Mouse (Mus musculus): Measurements from ENCODE around the gene Mylk. TPM values are rescaled to one million over a fixed set of nuclear protein-coding genes. Genes with fewer than 3 reads are reported as not detected.

Mylk gene
- polyA plus RNA-seq, 1 experiment from 2014 or later, result 144 TPM

GRCm38 (mm10) chr16:35008447-35008846, 263.4 kb downstream of the Mylk start:
- peak; percentile 56; the same call in 1 of the 2 replicates for ATAC-seq (ENCODE audit: low read depth)
- no peaks in the 10 kb centered on the region for H3K9me3 ChIP-seq (ENCODE audit: control insufficient read depth, low read length)
- no peak overlapping the region for H3K4me3 ChIP-seq (ENCODE audit: low read length)
- H3K27ac ChIP-seq (ENCODE audit: low read length), result no peak overlapping the region
- no peaks in the 10 kb centered on the region for H3K36me3 ChIP-seq (ENCODE audit: control insufficient read depth, insufficient read depth, low read length)
- H3K4me1 ChIP-seq (replicated peaks; ENCODE audit: control insufficient read depth, insufficient read depth, low read length), result no peaks in the 10 kb centered on the region; the same call in 1 of the 2 replicates
- no peak overlapping the region for H3K4me2 ChIP-seq (ENCODE audit: low read depth, low read length)
- H3K9ac ChIP-seq (ENCODE audit: low read length), result no peak overlapping the region
- H3K27me3 ChIP-seq (ENCODE audit: control insufficient read depth, insufficient read depth, low read depth, low read length), result no peaks in the 10 kb centered on the region

GRCm38 (mm10) chr16:35013501-35013900, 268.5 kb downstream of the Mylk start:
- no peaks in the 10 kb centered on the region; the same call in 1 of the 2 replicates for H3K4me1 ChIP-seq (replicated peaks; ENCODE audit: control insufficient read depth, insufficient read depth, low read length)
- no peaks in the 10 kb centered on the region for H3K36me3 ChIP-seq (ENCODE audit: control insufficient read depth, insufficient read depth, low read length)
- H3K4me2 ChIP-seq (ENCODE audit: low read depth, low read length), result no peak overlapping the region
- H3K27ac ChIP-seq (ENCODE audit: low read length), result no peak overlapping the region
- ATAC-seq (ENCODE audit: low read depth), result no peak
- no peak overlapping the region for H3K4me3 ChIP-seq (ENCODE audit: low read length)
- H3K27me3 ChIP-seq (ENCODE audit: control insufficient read depth, insufficient read depth, low read depth, low read length), result peaks cover 2% of the 10 kb centered on the region; the same call in 1 of the 2 replicates
- 88% methylated on average over 2 of the region's 2 CpGs for WGBS
- H3K9me3 ChIP-seq (ENCODE audit: control insufficient read depth, low read length), result no peaks in the 10 kb centered on the region
- no peak overlapping the region for H3K9ac ChIP-seq (ENCODE audit: low read length)

GRCm38 (mm10) chr16:35016491-35016890, 271.5 kb downstream of the Mylk start:
- WGBS, result 59% methylated on average over 3 of the region's 3 CpGs
- no peaks in the 10 kb centered on the region for H3K4me1 ChIP-seq (replicated peaks; ENCODE audit: control insufficient read depth, insufficient read depth, low read length)
- no peaks in the 10 kb centered on the region for H3K36me3 ChIP-seq (ENCODE audit: control insufficient read depth, insufficient read depth, low read length)
- peaks cover 13% of the 10 kb centered on the region for H3K27me3 ChIP-seq (ENCODE audit: control insufficient read depth, insufficient read depth, low read depth, low read length)
- no peaks in the 10 kb centered on the region for H3K9me3 ChIP-seq (ENCODE audit: control insufficient read depth, low read length)
- H3K27ac ChIP-seq (ENCODE audit: low read length), result no peak overlapping the region
- H3K4me2 ChIP-seq (ENCODE audit: low read depth, low read length), result no peak overlapping the region
- H3K9ac ChIP-seq (ENCODE audit: low read length), result no peak overlapping the region
- ATAC-seq (ENCODE audit: low read depth), result no peak
- H3K4me3 ChIP-seq (ENCODE audit: low read length), result no peak overlapping the region

GRCm38 (mm10) chr16:35018470-35018974, 273.5 kb downstream of the Mylk start:
- Histone ChIP-seq H3K4me1 (replicated peaks; ENCODE audit: control insufficient read depth, insufficient read depth, low read length) (peaks cover 2% of the 10 kb centered on the region; the same call in 1 of the 2 replicates), H3K36me3 (ENCODE audit: control insufficient read depth, insufficient read depth, low read length) (no peaks in the 10 kb centered on the region), H3K27me3 (ENCODE audit: control insufficient read depth, insufficient read depth, low read depth, low read length) (peaks cover 13% of the 10 kb centered on the region), H3K4me3 (ENCODE audit: low read length) (no peak overlapping the region), H3K9ac (ENCODE audit: low read length) (no peak overlapping the region), H3K9me3 (ENCODE audit: control insufficient read depth, low read length) (no peaks in the 10 kb centered on the region), H3K4me2 (ENCODE audit: low read depth, low read length) (no peak overlapping the region), H3K27ac (ENCODE audit: low read length) (no peak overlapping the region)
- 80% methylated on average over 1 of the region's 1 CpGs for WGBS
- ATAC-seq (ENCODE audit: low read depth), result no peak

- peak overlapping the region; percentile 81 for H3K4me2 ChIP-seq (ENCODE audit: low read depth, low read length)
- peaks cover 13% of the 10 kb centered on the region for H3K27me3 ChIP-seq (ENCODE audit: control insufficient read depth, insufficient read depth, low read depth, low read length)
- H3K27ac ChIP-seq (ENCODE audit: low read length), result no peak overlapping the region
- WGBS, result 49% methylated on average over 5 of the region's 5 CpGs
- no peaks in the 10 kb centered on the region for H3K9me3 ChIP-seq (ENCODE audit: control insufficient read depth, low read length)
- no peaks in the 10 kb centered on the region for H3K36me3 ChIP-seq (ENCODE audit: control insufficient read depth, insufficient read depth, low read length)
- H3K4me3 ChIP-seq (ENCODE audit: low read length), result peak overlapping the region; percentile 95
- ATAC-seq (ENCODE audit: low read depth), result peak; percentile 32; the same call in 1 of the 2 replicates
- no peak overlapping the region for H3K9ac ChIP-seq (ENCODE audit: low read length)
- peaks cover 2% of the 10 kb centered on the region; the same call in 1 of the 2 replicates for H3K4me1 ChIP-seq (replicated peaks; ENCODE audit: control insufficient read depth, insufficient read depth, low read length)
Measured at GRCm38 (mm10) chr16:35021903-35022241, 276.9 kb downstream of the Mylk start.

GRCm38 (mm10) chr16:35022242-35023137, 277.5 kb downstream of the Mylk start, which contains the start of gene Hacd2:
Hacd2 (plus strand) TSS chr16:35022428.
- under 1% methylated on average over 76 of the region's 97 CpGs for WGBS

GRCm38 (mm10) chr16:35023138-35023735, 278.2 kb downstream of the Mylk start:
- WGBS, result 7% methylated on average over 8 of the region's 8 CpGs
- Histone ChIP-seq H3K27me3 (ENCODE audit: control insufficient read depth, insufficient read depth, low read depth, low read length) (peaks cover 10% of the 10 kb centered on the region), H3K27ac (ENCODE audit: low read length) (peak overlapping the region; percentile 84; the same call in 1 of the 2 replicates), H3K4me3 (ENCODE audit: low read length) (peak overlapping the region; percentile 95), H3K36me3 (ENCODE audit: control insufficient read depth, insufficient read depth, low read length) (no peaks in the 10 kb centered on the region), H3K9me3 (ENCODE audit: control insufficient read depth, low read length) (no peaks in the 10 kb centered on the region), H3K9ac (ENCODE audit: low read length) (peak overlapping the region; percentile 92), H3K4me2 (ENCODE audit: low read depth, low read length) (peak overlapping the region; percentile 81), H3K4me1 (replicated peaks; ENCODE audit: control insufficient read depth, insufficient read depth, low read length) (peaks cover 2% of the 10 kb centered on the region; the same call in 1 of the 2 replicates)
- ATAC-seq (ENCODE audit: low read depth), result no peak

More at GRCm38 (mm10) chr16:35022242-35023137, 277.5 kb downstream of the Mylk start, which contains the start of gene Hacd2:
- Histone ChIP-seq H3K4me2 (ENCODE audit: low read depth, low read length) (peak within 1 kb of the TSS; percentile 81), H3K4me3 (ENCODE audit: low read length) (peak within 1 kb of the TSS; percentile 95), H3K27ac (ENCODE audit: low read length) (peak within 1 kb of the TSS; percentile 84), H3K4me1 (replicated peaks; ENCODE audit: control insufficient read depth, insufficient read depth, low read length) (peaks cover 2% of the 10 kb centered on the region; the same call in 1 of the 2 replicates), H3K27me3 (ENCODE audit: control insufficient read depth, insufficient read depth, low read depth, low read length) (peaks cover 12% of the 10 kb centered on the region), H3K9ac (ENCODE audit: low read length) (peak within 1 kb of the TSS; percentile 92), H3K9me3 (ENCODE audit: control insufficient read depth, low read length) (no peaks in the 10 kb centered on the region), H3K36me3 (ENCODE audit: control insufficient read depth, insufficient read depth, low read length) (no peaks in the 10 kb centered on the region)
- peak; percentile 100 for ATAC-seq (ENCODE audit: low read depth)

- ATAC-seq (ENCODE audit: low read depth), result no peak
- no peaks in the 10 kb centered on the region for H3K9me3 ChIP-seq (ENCODE audit: control insufficient read depth, low read length)
- H3K27me3 ChIP-seq (ENCODE audit: control insufficient read depth, insufficient read depth, low read depth, low read length), result peaks cover 9% of the 10 kb centered on the region
- peaks cover 2% of the 10 kb centered on the region; the same call in 1 of the 2 replicates for H3K4me1 ChIP-seq (replicated peaks; ENCODE audit: control insufficient read depth, insufficient read depth, low read length)
- H3K4me3 ChIP-seq (ENCODE audit: low read length), result no peak overlapping the region
- no peak overlapping the region for H3K27ac ChIP-seq (ENCODE audit: low read length)
- H3K4me2 ChIP-seq (ENCODE audit: low read depth, low read length), result no peak overlapping the region
- no peaks in the 10 kb centered on the region for H3K36me3 ChIP-seq (ENCODE audit: control insufficient read depth, insufficient read depth, low read length)
- whole genome bisulfite sequencing, result 85% methylated on average over 5 of the region's 5 CpGs
- H3K9ac ChIP-seq (ENCODE audit: low read length), result no peak overlapping the region
Measured at GRCm38 (mm10) chr16:35024300-35024699, 279.3 kb downstream of the Mylk start.

- Histone ChIP-seq H3K27ac (ENCODE audit: low read length) (no peak overlapping the region), H3K36me3 (ENCODE audit: control insufficient read depth, insufficient read depth, low read length) (no peaks in the 10 kb centered on the region; the same call in 1 of the 2 replicates), H3K9ac (ENCODE audit: low read length) (no peak overlapping the region), H3K27me3 (ENCODE audit: control insufficient read depth, insufficient read depth, low read depth, low read length) (no peaks in the 10 kb centered on the region; the same call in 1 of the 2 replicates), H3K4me2 (ENCODE audit: low read depth, low read length) (no peak overlapping the region), H3K4me1 (replicated peaks; ENCODE audit: control insufficient read depth, insufficient read depth, low read length) (peaks cover 2% of the 10 kb centered on the region; the same call in 1 of the 2 replicates), H3K4me3 (ENCODE audit: low read length) (no peak overlapping the region), H3K9me3 (ENCODE audit: control insufficient read depth, low read length) (no peaks in the 10 kb centered on the region)
- no peak for ATAC-seq (ENCODE audit: low read depth)
- 92% methylated on average over 4 of the region's 4 CpGs for WGBS
Measured at GRCm38 (mm10) chr16:35025347-35025746, 280.3 kb downstream of the Mylk start.

Measured in lung, embryonic 16.5 days (tissue).